Mouse (Mus musculus) bone marrow macrophage, adult 2 months (primary cell): Measurements from ENCODE around the gene Cdh13. TPM values are rescaled to one million over a fixed set of nuclear protein-coding genes. Genes with fewer than 3 reads are reported as not detected.

Experiments used
- H3K27ac ChIP-seq: 2 replicates; pipeline ENCODE4 v1.5.1; 2012; ENCODE audit warnings: low read depth, low read length; ENCODE audit not compliant: insufficient read depth
- H3K4me1 ChIP-seq: 2 replicates; pipeline ENCODE4 v1.6.1; 2012; ENCODE audit warnings: low read length; ENCODE audit not compliant: control insufficient read depth, insufficient read depth
- H3K4me3 ChIP-seq: 2 replicates; pipeline ENCODE4 v1.5.1; 2012; ENCODE audit warnings: mild to moderate bottlenecking, low read length, moderate library complexity; ENCODE audit not compliant: insufficient read depth
- CTCF ChIP-seq: IDR thresholded peaks from 2 replicates; pipeline ENCODE4 v1.5.1; 2012; ENCODE audit warnings: low read depth, mild to moderate bottlenecking, low read length, moderate library complexity
- POLR2A ChIP-seq: IDR thresholded peaks from 2 replicates; pipeline ENCODE4 v1.6.1; 2012; ENCODE audit warnings: mild to moderate bottlenecking, low read depth, low read length, borderline replicate concordance
- polyA plus RNA-seq: library from polyadenylated mRNA; stranded (reverse); fragments of >200 nt; gene quantifications from 2 replicates; pipeline ENCODE4 v1.2.4, GENCODE M21; 2012; ENCODE audit not compliant: missing spikeins, insufficient read depth, insufficient read length

The Cdh13 gene
- polyA plus RNA-seq, 1 experiment = not detected

- TF ChIP-seq CTCF (peak; percentile 65), POLR2A (no peak)
- H3K27ac ChIP-seq = no peak overlapping the region
- H3K4me1 ChIP-seq = no peaks in the 10 kb centered on the region
- no peak overlapping the region for H3K4me3 ChIP-seq
These were observed 1027.9 kb downstream of the Cdh13 start for GRCm38 (mm10) chr8:119311412-119311811.

DNA sequence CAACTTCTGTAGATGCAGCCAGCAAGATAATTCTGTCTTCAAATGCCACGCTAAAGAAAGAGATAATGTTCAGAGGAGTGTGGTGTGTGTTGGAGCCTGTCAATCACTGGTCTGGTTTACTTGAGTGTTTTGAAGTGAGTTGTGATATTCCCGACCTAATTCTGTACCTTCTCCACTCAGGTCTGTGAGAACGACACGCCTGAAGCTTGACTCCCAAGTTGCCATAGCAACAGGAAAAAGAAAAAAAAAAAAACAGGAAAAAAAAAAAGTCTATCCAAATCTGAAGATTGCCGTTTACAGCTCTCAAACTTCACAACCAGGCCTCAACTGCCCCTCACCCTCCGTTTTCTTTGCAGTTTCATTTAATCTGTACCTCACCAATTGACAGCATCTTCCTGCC is 1039.7 kb downstream of the Cdh13 start:
- no peaks in the 10 kb centered on the region for H3K4me1 ChIP-seq
- no peak overlapping the region for H3K4me3 ChIP-seq
- TF ChIP-seq CTCF (no peak), POLR2A (no peak)
- no peak overlapping the region for H3K27ac ChIP-seq

GRCm38 (mm10) chr8:119339546-119339945 is 1056.0 kb downstream of the Cdh13 start:
- Histone ChIP-seq H3K4me1 (peaks cover 13% of the 10 kb centered on the region), H3K27ac (no peak overlapping the region), H3K4me3 (no peak overlapping the region)
- TF ChIP-seq POLR2A = no peak
- TF ChIP-seq CTCF = no peak

GRCm38 (mm10) chr8:119343606-119344005 is 1060.1 kb downstream of the Cdh13 start:
- H3K4me1 ChIP-seq = peaks cover 27% of the 10 kb centered on the region
- peak overlapping the region; percentile 55 for H3K4me3 ChIP-seq
- TF ChIP-seq POLR2A (no peak), CTCF (no peak)
- H3K27ac ChIP-seq = peak overlapping the region; percentile 17; the same call in 1 of the 2 replicates

DNA sequence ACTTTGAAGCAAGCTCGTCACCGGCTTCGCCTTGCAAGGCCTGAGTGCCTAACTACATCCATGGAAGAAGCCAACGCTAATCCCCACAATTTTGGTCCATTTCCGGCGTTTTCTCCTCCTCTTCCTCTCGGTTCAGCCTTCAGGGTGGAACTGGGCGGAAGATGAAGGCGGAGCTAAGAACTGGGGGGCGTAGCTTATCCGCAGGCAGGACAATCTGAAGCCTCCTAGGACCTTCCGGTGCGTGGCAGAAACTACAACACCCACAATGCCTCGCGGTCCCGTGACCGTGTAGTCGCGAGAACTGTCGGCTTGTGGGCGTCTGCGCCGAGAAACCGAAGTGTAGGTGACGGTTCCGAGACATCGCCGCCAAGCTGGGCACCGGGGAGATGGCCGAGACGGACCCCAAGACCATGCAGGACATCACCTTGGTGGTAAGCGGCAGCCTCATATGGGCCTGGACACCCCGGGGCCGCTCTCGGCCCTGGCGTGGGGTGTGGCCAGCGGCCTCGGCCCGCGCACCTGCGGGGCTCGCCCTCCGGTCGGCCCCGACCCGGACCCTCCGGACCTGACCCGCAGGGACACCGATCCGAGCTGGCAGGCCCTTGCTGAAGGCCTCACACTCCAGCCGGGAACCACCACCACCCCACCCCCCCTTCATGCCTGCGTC is 1060.8 kb downstream of the Cdh13 start, which contains the start of gene Hsbp1:
Hsbp1 (plus strand) TSS at position 299 of the 667 bp plus-strand sequence.
- no peak for TF ChIP-seq POLR2A
- no peak for TF ChIP-seq CTCF
- Histone ChIP-seq H3K27ac (peak within 1 kb of the TSS; percentile 26; the same call in 1 of the 2 replicates), H3K4me3 (peak within 1 kb of the TSS; percentile 94), H3K4me1 (peaks cover 27% of the 10 kb centered on the region)

DNA sequence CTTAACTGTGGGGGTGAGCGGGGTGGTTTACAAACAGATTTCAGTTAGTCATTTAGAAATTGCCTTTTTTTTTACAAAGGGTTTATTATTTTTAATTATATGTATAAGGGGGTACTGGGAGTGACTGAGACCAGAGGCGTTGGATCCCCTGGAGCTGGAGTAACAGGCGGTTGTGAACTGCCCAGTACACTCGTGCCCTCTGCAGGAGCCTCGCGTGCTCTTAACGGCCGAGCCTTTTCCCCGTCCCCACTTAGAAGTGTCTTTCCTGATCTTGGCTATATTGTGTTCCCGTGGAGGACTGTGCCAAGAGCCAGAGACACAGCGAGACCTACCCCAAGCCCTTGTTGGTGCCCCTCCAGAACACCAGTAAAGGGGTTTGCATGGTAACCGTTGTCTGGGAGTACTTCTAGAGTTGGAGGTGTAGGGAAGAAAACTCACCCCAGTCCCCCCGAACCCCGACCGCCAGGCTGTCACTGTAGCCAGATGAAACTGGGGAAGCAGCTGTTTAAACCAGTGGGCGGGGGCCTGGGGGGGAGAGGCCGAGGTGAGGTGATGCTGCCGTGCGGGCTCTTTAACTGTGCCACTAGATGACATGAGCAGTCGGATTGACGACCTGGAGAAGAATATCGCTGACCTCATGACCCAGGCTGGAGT is 1061.6 kb downstream of the Cdh13 start:
- Histone ChIP-seq H3K27ac (no peak overlapping the region), H3K4me1 (peaks cover 24% of the 10 kb centered on the region), H3K4me3 (peak overlapping the region; percentile 94)
- TF ChIP-seq POLR2A (no peak), CTCF (peak; percentile 29; the same call in 1 of the 2 replicates)

DNA sequence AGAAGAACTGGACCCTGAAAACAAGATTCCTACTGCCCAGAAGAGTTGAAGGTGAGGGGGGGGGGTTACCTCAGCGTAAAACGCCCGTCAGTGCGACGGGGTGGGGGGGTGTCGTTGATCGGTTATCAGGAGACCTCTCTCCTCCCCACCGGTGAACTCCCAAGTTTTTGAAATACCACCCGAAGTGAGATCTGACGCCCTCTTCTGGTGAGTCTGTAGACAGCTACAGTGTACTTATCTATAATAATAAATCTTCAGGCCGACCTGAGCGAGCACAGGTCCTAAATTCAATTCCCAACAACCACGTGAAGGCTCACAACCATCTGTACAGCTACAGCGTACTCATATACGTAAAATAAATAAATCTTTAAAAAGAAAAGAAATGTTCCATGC is 1062.1 kb downstream of the Cdh13 start:
- Histone ChIP-seq H3K27ac (no peak overlapping the region), H3K4me1 (peaks cover 20% of the 10 kb centered on the region), H3K4me3 (peak overlapping the region; percentile 94)
- TF ChIP-seq CTCF = no peak
- TF ChIP-seq POLR2A = no peak

DNA sequence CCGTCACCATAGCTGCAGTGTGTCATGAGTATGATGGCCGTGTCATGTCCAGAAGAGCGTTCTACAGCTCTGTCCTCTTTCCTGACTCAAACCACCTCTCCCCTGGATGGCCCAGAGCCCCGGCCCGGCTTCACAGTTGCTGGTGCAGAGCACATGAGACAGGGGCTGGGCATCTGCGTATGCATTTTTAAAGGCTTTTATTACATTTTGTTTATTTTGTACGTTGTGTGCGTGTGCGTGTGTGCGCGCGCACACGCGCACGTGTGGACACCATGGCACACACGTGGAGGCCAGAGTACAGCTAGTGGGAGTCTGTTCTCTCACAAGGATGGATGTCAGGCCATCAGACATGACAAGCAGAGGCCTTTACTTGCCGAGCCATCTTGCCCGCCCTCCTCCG is 1068.1 kb downstream of the Cdh13 start:
- Histone ChIP-seq H3K4me1 (peaks cover 24% of the 10 kb centered on the region), H3K4me3 (no peak overlapping the region), H3K27ac (no peak overlapping the region)
- TF ChIP-seq POLR2A = no peak
- TF ChIP-seq CTCF = no peak

GRCm38 (mm10) chr8:119352977-119353658 is 1069.6 kb downstream of the Cdh13 start:
- Histone ChIP-seq H3K4me1 (peaks cover 20% of the 10 kb centered on the region), H3K27ac (peak overlapping the region; percentile 46), H3K4me3 (0 out of 2 replicates have a peak overlapping the region, but pooled peaks have one; percentile 21)
- TF ChIP-seq CTCF (no peak), POLR2A (no peak)

- H3K27ac ChIP-seq = peak overlapping the region; percentile 20; the same call in 1 of the 2 replicates
- TF ChIP-seq POLR2A (no peak), CTCF (no peak)
- H3K4me3 ChIP-seq = no peak overlapping the region
- H3K4me1 ChIP-seq = peaks cover 20% of the 10 kb centered on the region
These were observed 1070.1 kb downstream of the Cdh13 start for GRCm38 (mm10) chr8:119353659-119354023.
